Mouse (Mus musculus) liver, postnatal 0 days (tissue): Measurements from ENCODE around the gene Gpr68. TPM values are rescaled to one million over a fixed set of nuclear protein-coding genes. Genes with fewer than 3 reads are reported as not detected.

Source experiments
- ATAC-seq: fragments of 200-750 bp; cut with Nextera tagmentation; 2 replicates; pipeline ENCODE4 v1.8.0; 2017; ENCODE audit warnings: mild to moderate bottlenecking, moderate library complexity
- DNase-seq: peaks from one replicate; pipeline ENCODE4 v3.0.0-alpha.2; 2016
- H3K27ac ChIP-seq: fragments of 300-500 bp; sonication (generic); 2 replicates; pipeline ENCODE4 v1.5.1; 2014; ENCODE audit warnings: antibody characterized with exemption, moderate library complexity, mild to moderate bottlenecking, low read depth
- H3K27me3 ChIP-seq: fragments of 300-500 bp; sonication (generic); 2 replicates; pipeline ENCODE4 v1.6.1; 2014; ENCODE audit warnings: low read length, control low read depth, mixed read lengths; ENCODE audit not compliant: insufficient read depth
- H3K36me3 ChIP-seq: fragments of 300-500 bp; sonication (generic); replicated peaks from 2 replicates; pipeline ENCODE4 v1.6.1; 2014; ENCODE audit warnings: mild to moderate bottlenecking, control low read depth, low read length, moderate library complexity, mixed read lengths; ENCODE audit not compliant: insufficient read depth
- H3K4me1 ChIP-seq: fragments of 300-500 bp; sonication (generic); 2 replicates; pipeline ENCODE4 v1.6.1; 2014; ENCODE audit warnings: antibody characterized with exemption, mild to moderate bottlenecking, control low read depth; ENCODE audit not compliant: insufficient read depth
- H3K4me2 ChIP-seq: fragments of 300-500 bp; sonication (generic); 2 replicates; pipeline ENCODE4 v1.6.1; 2014; ENCODE audit warnings: low read depth, mild to moderate bottlenecking, low read length, moderate library complexity, mixed read lengths
- H3K4me3 ChIP-seq: fragments of 300-500 bp; sonication (generic); 2 replicates; pipeline ENCODE4 v1.5.1; 2014; ENCODE audit warnings: low read depth, low read length
- H3K9ac ChIP-seq: fragments of 300-500 bp; sonication (generic); replicated peaks from 2 replicates; pipeline ENCODE4 v1.6.1; 2014; ENCODE audit warnings: mild to moderate bottlenecking, moderate library complexity
- H3K9me3 ChIP-seq: fragments of 300-500 bp; sonication (generic); 2 replicates; pipeline ENCODE4 v1.6.1; 2016; ENCODE audit warnings: mild to moderate bottlenecking, control low read depth, low read length, mixed read lengths
- CTCF ChIP-seq: sonication (generic); IDR thresholded peaks from 2 replicates; pipeline ENCODE4 v1.5.1; 2016; ENCODE audit warnings: antibody characterized with exemption, low read depth
- EP300 ChIP-seq: IDR thresholded peaks from 2 replicates; pipeline ENCODE4 v1.6.1; 2016; ENCODE audit warnings: antibody characterized with exemption, low read depth, mild to moderate bottlenecking
- WGBS: fragments of 180-500 bp; shearing (Covaris S2); extraction: QIAGEN DNeasy Blood & Tissue Kit; methylation state at CpG from one replicate; pipeline ENCODE4 v1.1.7; 2014; ENCODE audit not compliant: insufficient replicate concordance; 5-methylcytosine and 5-hydroxymethylcytosine counted together
- polyA plus RNA-seq: library from polyadenylated mRNA; unstranded; fragments of >200 nt; fragmentation: Nextera tagmentation; extraction: Ambion mirVana; gene quantifications from 2 replicates; pipeline ENCODE4 v1.2.1, GENCODE M21; 2015

Gpr68 gene
- polyA plus RNA-seq, 1 experiment from 2014 or later = 0.33 TPM

- ATAC-seq = no peak
- H3K9me3 ChIP-seq = no peaks in the 10 kb centered on the region
- H3K4me1 ChIP-seq = no peaks in the 10 kb centered on the region
- WGBS = 51% methylated on average over 7 of the region's 7 CpGs
- no peak overlapping the region for H3K27ac ChIP-seq
- H3K27me3 ChIP-seq = no peaks in the 10 kb centered on the region
- TF ChIP-seq CTCF (no peak), EP300 (no peak)
- H3K4me2 ChIP-seq = no peak overlapping the region
- H3K4me3 ChIP-seq = no peak overlapping the region
- DNase-seq = no peak
- H3K36me3 ChIP-seq = no peaks in the 10 kb centered on the region
- no peak overlapping the region for H3K9ac ChIP-seq
Measured at GRCm38 (mm10) chr12:100857791-100858190, 50.2 kb downstream of the Gpr68 start.

- H3K4me2 ChIP-seq = no peak overlapping the region
- H3K9ac ChIP-seq = no peak overlapping the region
- DNase-seq = no peak
- TF ChIP-seq EP300 (no peak), CTCF (no peak)
- H3K4me3 ChIP-seq = no peak overlapping the region
- no peak for ATAC-seq
- 59% methylated on average over 2 of the region's 2 CpGs for WGBS
- H3K4me1 ChIP-seq = no peaks in the 10 kb centered on the region
- no peaks in the 10 kb centered on the region for H3K36me3 ChIP-seq
- H3K9me3 ChIP-seq = no peaks in the 10 kb centered on the region
- no peak overlapping the region for H3K27ac ChIP-seq
- no peaks in the 10 kb centered on the region for H3K27me3 ChIP-seq
Measured at GRCm38 (mm10) chr12:100856337-100856736, 51.7 kb downstream of the Gpr68 start.

- WGBS = 45% methylated on average over 3 of the region's 3 CpGs
- no peak overlapping the region for H3K4me2 ChIP-seq
- no peak overlapping the region for H3K9ac ChIP-seq
- H3K27me3 ChIP-seq = no peaks in the 10 kb centered on the region
- no peak overlapping the region for H3K27ac ChIP-seq
- no peaks in the 10 kb centered on the region for H3K9me3 ChIP-seq
- no peak overlapping the region for H3K4me3 ChIP-seq
- DNase-seq = no peak
- TF ChIP-seq EP300 = no peak
- TF ChIP-seq CTCF = no peak
- H3K36me3 ChIP-seq = no peaks in the 10 kb centered on the region
- ATAC-seq = no peak
- H3K4me1 ChIP-seq = no peaks in the 10 kb centered on the region
Measured at GRCm38 (mm10) chr12:100852370-100852769, 55.6 kb downstream of the Gpr68 start.

- no peaks in the 10 kb centered on the region for H3K9me3 ChIP-seq
- no peaks in the 10 kb centered on the region for H3K36me3 ChIP-seq
- H3K27me3 ChIP-seq = no peaks in the 10 kb centered on the region
- no peaks in the 10 kb centered on the region for H3K4me1 ChIP-seq
- DNase-seq (peak; percentile 37), ATAC-seq (peak; percentile 58)
- no peak overlapping the region for H3K27ac ChIP-seq
- no peak for TF ChIP-seq EP300
- peak; percentile 93 for TF ChIP-seq CTCF
- no peak overlapping the region for H3K4me2 ChIP-seq
- WGBS = 63% methylated on average over 7 of the region's 7 CpGs
- no peak overlapping the region for H3K4me3 ChIP-seq
- no peak overlapping the region for H3K9ac ChIP-seq
Measured at GRCm38 (mm10) chr12:100849421-100850138, 58.4 kb downstream of the Gpr68 start.

- H3K27me3 ChIP-seq = no peaks in the 10 kb centered on the region
- H3K36me3 ChIP-seq = no peaks in the 10 kb centered on the region
- no peak overlapping the region for H3K4me2 ChIP-seq
- H3K9me3 ChIP-seq = no peaks in the 10 kb centered on the region
- H3K4me1 ChIP-seq = no peaks in the 10 kb centered on the region
- DNase-seq (no peak), ATAC-seq (no peak)
- H3K4me3 ChIP-seq = no peak overlapping the region
- no peak overlapping the region for H3K27ac ChIP-seq
- TF ChIP-seq CTCF = no peak
- no peak for TF ChIP-seq EP300
- H3K9ac ChIP-seq = no peak overlapping the region
- whole genome bisulfite sequencing = 77% methylated on average over 11 of the region's 11 CpGs
Measured at GRCm38 (mm10) chr12:100847437-100848080, 60.4 kb downstream of the Gpr68 start.

GRCm38 (mm10) chr12:100846566-100846965, 61.4 kb downstream of the Gpr68 start:
- no peak overlapping the region for H3K4me3 ChIP-seq
- no peak for TF ChIP-seq CTCF
- TF ChIP-seq EP300 = no peak
- H3K4me1 ChIP-seq = no peaks in the 10 kb centered on the region
- H3K27me3 ChIP-seq = no peaks in the 10 kb centered on the region
- H3K9ac ChIP-seq = no peak overlapping the region
- 52% methylated on average over 1 of the region's 1 CpGs for WGBS
- H3K27ac ChIP-seq = no peak overlapping the region
- no peaks in the 10 kb centered on the region for H3K36me3 ChIP-seq
- no peak overlapping the region for H3K4me2 ChIP-seq
- no peaks in the 10 kb centered on the region for H3K9me3 ChIP-seq
- DNase-seq (no peak), ATAC-seq (no peak)

GRCm38 (mm10) chr12:100845829-100846228, 62.2 kb downstream of the Gpr68 start:
- H3K4me3 ChIP-seq = no peak overlapping the region
- no peaks in the 10 kb centered on the region for H3K4me1 ChIP-seq
- no peak for ATAC-seq
- DNase-seq = no peak
- no peak overlapping the region for H3K9ac ChIP-seq
- no peaks in the 10 kb centered on the region for H3K9me3 ChIP-seq
- 17% methylated on average over 2 of the region's 2 CpGs for WGBS
- H3K36me3 ChIP-seq = no peaks in the 10 kb centered on the region
- no peaks in the 10 kb centered on the region for H3K27me3 ChIP-seq
- no peak overlapping the region for H3K27ac ChIP-seq
- TF ChIP-seq CTCF (peak; percentile 55), EP300 (no peak)
- H3K4me2 ChIP-seq = no peak overlapping the region
